Mouse (Mus musculus) right cerebral cortex, postnatal 4 days (tissue): ENCODE results near the gene Numa1.
"Not testable (repeated sequence)": the region's sequence is repeated elsewhere in the genome, so short reads cannot be mapped to it uniquely, and the experiment has no call there.

Source experiments
- DNase-seq: peaks from one replicate; pipeline ENCODE4 v3.0.0-alpha.2; 2022

Numa1 gene

DNA sequence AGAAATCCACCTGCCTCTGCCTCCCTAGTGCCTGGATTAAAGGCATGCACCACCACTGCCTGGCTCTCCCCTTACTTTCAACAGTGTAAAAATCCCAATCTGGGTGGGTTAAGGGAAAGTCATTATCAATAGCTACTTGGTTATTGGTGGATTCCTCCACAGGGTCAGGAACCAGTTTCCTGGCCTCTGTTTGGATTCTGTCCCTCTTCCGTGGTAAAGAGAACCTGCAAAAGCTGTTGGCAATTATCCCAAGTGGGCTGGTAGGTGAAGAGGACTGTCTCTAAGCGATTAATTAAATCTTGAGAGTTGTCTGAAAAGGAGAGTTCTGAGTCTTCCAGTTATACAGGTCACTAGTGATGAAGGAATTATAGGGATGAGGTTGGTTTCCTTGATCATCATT lies 4.4 kb downstream of the Numa1 start:
- no peak for DNase-seq

- DNase-seq = no peak
These were observed 5.8 kb downstream of the Numa1 start for GRCm38 (mm10) chr7:101939758-101940157.

GRCm38 (mm10) chr7:101949008-101949407 lies 15.1 kb downstream of the Numa1 start:
- not testable (repeated sequence) for DNase-seq

- DNase-seq = no peak
These were observed 17.7 kb downstream of the Numa1 start for GRCm38 (mm10) chr7:101951648-101952047.

GRCm38 (mm10) chr7:101952098-101952497 lies 18.2 kb downstream of the Numa1 start:
- no peak for DNase-seq

GRCm38 (mm10) chr7:101954163-101954562 lies 20.3 kb downstream of the Numa1 start:
- no peak for DNase-seq

GRCm38 (mm10) chr7:101955276-101955675 lies 21.4 kb downstream of the Numa1 start:
- DNase-seq = no peak

GRCm38 (mm10) chr7:101955862-101956261 lies 22.0 kb downstream of the Numa1 start:
- DNase-seq = no peak

GRCm38 (mm10) chr7:101956481-101956880 lies 22.6 kb downstream of the Numa1 start:
- no peak for DNase-seq

GRCm38 (mm10) chr7:101956911-101957310 lies 23.0 kb downstream of the Numa1 start:
- DNase-seq = no peak

DNA sequence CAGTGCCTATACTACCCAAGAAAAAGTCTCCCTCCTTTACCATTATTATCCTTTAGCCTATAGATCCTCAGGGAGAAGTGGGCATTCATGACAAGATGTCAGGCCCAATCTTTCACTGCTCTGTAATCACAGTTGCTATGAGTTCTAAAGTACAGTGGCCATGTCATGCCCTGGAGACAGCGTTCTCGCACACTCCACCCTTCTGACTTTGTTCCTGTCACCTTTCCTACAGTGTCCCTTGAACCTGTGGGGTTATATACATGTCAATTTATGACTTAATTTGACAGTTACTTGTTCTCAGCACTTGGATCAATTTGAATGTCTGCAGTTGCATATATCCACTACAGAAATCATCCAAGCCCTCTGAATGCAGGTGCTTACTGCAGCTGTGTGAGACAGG lies 28.9 kb downstream of the Numa1 start:
- no peak for DNase-seq

GRCm38 (mm10) chr7:101963621-101964020 lies 29.7 kb downstream of the Numa1 start:
- DNase-seq = no peak

GRCm38 (mm10) chr7:101964551-101964950 lies 30.6 kb downstream of the Numa1 start:
- DNase-seq = no peak

GRCm38 (mm10) chr7:101965606-101966005 lies 31.7 kb downstream of the Numa1 start:
- DNase-seq = no peak

GRCm38 (mm10) chr7:101967256-101967655 lies 33.3 kb downstream of the Numa1 start:
- DNase-seq = no peak

DNA sequence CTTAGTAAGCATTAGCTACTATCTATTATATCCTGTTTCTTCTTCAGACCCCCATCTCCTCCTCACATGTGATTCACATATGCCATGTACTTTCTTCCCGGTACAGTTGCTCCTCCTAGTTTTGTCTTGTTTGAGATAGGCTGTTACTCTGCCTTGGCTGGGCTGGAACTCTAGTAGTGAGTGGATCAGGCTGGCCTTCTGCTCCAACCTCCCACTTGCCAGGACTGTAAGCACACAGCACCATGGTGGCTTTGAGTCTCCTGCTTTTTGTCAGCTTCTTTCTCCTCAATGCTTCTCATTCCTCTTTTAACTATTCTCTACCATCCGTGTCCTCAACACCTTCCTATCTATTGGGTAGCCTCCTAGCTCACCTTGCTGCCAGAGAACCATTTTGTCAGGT lies 34.8 kb downstream of the Numa1 start:
- no peak for DNase-seq

GRCm38 (mm10) chr7:101969694-101970428 lies 36.0 kb downstream of the Numa1 start:
- DNase-seq = peak; percentile 81

DNA sequence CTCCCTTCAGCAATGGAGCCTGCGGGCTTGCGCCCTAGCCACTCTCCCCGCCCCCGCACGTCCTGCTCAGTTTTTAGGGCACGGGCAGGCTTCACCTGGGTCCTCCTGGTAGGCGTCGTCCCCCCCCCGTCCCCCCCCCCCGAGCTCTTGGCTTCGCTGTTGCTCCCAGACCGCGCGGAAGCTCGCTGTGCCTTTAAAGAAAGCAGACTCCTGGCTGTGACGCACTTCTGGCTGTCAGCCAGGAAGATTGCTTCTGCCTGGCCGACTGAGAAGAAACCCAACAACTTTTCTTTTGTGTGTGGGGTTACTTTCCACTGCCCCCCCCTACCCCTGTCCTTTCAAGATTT lies 36.5 kb downstream of the Numa1 start:
- peak; percentile 87 for DNase-seq

DNA sequence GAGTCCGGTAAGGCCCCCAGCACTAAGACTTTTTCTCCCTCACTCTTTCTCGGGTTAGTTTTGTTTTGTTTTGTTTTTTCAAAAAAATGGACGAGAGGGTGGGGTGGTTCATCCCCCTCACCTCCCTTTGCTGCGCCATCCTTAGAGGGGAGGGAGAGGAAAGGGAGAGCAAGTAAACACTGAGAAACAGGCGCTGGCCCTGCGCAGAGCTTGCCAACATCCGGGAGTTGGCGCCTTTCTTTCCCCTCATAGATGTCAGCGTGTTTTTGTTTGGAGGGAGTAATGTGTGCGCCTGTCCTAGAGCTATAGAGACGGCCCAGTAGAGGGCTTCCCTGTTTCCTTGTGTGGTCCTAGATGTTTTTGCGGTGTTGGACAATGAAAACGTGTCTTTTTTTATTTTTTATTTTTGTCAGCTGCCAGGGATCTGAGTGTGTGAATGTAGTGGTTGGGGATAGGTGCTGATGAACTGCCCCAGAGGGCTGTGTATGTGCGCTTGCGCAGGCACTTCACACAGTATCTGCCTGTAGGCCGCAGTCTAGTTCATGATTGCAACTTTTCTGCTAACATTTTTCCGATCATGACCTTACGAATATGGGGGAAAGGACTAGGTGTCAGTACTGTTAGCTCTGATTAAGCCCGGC lies 37.0 kb downstream of the Numa1 start:
- DNase-seq = peak; percentile 70

DNA sequence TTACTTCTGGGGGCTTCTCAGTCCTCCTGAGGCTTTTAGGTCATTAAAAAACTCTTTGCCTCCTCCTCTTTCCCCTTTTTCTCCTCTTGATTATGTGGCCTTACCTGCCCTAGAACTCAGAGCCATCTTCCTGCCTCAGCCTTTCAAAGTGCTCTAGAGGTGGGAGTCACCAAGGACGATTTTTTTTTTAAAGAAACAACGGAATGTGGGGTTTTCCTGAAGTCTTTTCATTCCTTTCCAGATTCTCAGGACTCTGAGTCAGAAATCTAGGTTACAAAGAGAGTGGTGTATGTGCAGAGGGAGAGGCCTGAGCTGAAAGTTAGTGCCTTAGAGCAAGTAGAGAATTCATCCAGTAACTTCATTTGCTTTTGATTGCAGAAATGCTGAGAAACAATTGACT lies 37.8 kb downstream of the Numa1 start:
- DNase-seq = no peak

DNA sequence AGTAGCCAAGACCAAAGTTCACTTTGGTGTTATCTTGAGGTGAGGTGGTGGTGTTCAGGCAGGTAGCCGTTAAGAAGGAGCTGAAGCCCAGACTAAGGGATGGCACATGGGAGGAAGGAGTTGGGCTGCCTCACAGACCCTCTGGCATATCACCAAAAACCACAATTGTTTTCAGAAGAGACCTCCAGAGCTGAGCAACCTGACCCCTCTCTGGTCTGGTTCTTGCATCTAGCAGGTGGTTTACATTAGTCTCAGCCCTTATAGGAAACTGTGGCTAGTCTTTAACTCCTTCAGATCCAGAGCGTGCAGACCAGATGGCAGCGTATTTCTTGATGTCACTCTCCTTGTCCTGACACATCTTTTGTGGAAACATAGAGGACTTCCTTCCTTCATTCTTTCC lies 39.8 kb downstream of the Numa1 start:
- no peak for DNase-seq

- DNase-seq = no peak
These were observed 40.6 kb downstream of the Numa1 start for GRCm38 (mm10) chr7:101974505-101974904.

DNA sequence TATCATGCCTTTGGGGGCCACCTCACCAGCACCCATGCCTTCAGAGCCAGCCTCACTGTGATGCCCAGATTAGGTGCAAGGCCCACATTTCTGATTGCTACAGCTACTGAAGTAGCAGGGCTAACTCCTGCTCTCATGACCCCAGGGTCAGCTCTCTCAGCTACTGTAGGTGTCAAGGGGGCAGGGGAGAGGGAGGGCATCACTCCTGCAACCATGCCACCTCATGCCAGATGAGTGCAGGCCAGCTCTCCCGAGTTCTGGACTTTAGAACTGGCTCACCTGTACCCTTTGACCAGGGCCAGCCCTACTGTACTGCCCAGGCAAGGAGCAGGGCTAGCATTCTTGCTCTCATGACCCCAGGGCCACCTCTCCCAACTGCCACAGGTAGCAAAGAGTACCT lies 48.8 kb downstream of the Numa1 start:
- no peak for DNase-seq

DNA sequence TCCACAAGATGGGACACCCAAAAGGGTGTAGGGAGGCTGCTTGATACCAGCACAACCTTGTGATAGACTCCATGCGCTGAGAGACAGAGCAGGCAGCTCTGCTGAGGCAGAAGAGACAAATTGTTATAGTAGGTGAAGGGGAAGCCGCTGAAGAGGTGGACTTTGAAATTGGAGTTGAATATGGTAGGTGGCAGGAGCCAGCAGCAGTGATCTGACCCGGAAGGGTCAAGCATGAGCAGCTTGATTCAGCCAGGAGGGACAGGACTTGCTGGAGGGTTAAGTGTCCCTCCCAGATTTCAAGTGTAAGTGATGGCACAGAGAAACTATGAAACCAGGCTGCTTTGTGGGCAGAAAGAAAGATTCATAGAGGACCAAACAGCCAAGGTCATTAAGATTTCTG lies 51.2 kb downstream of the Numa1 start:
- DNase-seq = no peak

DNA sequence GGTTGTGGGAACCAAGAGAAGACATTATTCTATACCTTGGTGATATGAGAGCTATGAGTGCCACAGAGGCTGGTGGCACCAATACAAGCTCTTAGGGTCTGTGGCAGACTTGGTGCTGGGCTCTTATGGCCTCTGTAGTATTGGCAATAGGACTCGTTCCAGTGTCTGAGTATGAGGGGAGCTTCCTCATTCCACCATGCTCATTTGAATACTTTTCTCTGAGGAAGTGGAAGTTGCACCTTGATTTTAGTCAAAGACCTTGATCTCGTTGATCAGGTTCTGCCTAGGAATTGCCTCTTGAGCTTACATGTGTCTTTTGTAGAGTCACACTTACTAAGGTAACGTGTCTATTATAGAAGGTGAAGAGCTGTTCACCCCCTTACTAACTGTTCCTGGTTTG lies 60.3 kb downstream of the Numa1 start:
- no peak for DNase-seq
